Mouse (Mus musculus) kidney, adult 8-10 months (tissue): ENCODE data around the gene Srpk1.

Source experiments
- DNase-seq, 2 experiments: peaks; one replicate each; pipeline ENCODE4 v3.0.0; 2022

The Srpk1 gene

DNA sequence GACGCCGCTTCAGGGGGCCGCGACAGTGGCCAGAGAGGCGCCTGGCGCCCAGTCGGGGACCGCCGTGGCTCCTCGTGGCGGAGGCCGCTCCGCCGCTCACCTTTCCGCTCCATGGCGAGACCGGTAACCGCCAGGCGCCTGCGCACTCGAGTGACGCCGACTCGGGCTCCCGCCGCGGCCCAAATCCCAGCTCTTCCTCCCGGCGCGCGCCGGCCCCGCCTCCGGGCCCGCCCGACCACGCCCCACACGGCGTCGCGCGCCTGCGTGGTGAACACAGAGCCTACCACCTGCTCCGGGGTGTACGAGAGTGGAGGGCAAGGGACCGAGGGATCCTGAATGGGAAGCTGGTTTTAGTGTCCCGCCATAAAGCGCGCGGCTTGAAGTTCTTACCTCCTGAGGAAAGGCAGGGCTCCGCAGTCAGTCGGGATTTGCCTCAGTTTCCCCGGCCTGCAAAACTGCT is at the start of gene Srpk1:
Srpk1 (minus strand) TSS at position 410 of the 460 bp plus-strand sequence.
- peak; percentile 88 to 89 for DNase-seq

DNA sequence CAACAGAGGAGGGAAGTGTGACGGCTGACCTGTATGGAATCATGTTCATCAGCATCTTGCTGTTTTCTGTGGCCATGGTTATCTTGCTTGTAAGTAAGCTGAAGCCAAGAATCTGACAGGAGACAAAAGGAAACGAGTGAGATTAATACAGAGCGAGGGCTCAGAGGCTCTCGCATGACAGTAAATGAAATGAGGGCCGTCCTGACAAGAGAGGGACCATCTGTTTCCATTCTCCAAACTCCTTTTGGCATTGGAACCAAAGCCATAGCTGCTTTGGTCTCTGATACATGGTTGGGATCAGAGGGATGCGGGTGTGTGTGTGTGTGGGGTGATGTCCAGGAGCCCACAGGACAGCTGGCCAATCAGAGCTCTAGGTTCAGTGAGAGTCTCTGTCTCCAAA is 37.1 kb upstream of the Srpk1 start:
- no peak for DNase-seq

DNA sequence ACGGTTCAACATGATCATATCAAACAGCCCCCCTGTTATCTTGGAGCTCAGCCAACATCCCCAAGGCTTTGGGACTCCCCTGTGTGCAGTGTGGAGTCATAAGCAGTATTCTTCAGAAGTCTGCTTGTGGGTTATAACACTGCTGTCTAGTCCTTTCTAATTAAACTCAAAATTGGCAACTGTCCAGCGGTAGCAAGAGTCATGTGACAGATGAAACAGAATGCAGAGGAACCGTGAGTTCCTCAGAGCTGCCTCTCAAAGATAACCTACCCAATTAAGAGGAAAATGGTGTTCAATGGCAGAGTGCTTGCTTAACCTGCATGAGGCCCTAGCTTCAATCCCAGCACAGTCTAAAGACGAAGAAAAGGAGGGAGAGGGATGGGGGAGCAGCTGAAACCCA is 35.4 kb upstream of the Srpk1 start:
- no peak for DNase-seq

- DNase-seq: no peak
These were observed 27.8 kb upstream of the Srpk1 start for GRCm38 (mm10) chr17:28650268-28650667.

- peak; percentile 16 to 60 for DNase-seq
These were observed 26.3 kb upstream of the Srpk1 start for GRCm38 (mm10) chr17:28648607-28649370.

DNA sequence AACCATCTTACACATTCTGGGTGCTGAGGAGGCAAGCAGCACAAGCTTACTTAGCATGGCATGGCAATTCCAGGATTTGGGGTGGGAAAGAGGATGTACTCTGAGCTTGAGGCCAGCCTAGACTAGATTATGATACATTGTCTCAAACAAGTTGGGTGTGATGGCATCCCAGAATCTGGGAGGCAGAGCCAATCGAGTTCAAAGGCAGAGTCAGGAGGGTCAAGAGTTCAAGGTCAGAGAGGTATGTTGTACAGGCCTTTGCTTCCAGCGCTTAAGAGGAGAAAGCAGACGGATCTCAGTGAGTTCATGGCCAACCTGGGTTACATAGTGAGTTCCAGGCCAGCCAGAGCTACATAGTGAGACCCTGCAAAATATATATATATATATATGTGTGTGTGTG is 23.7 kb upstream of the Srpk1 start:
- no peak for DNase-seq

DNA sequence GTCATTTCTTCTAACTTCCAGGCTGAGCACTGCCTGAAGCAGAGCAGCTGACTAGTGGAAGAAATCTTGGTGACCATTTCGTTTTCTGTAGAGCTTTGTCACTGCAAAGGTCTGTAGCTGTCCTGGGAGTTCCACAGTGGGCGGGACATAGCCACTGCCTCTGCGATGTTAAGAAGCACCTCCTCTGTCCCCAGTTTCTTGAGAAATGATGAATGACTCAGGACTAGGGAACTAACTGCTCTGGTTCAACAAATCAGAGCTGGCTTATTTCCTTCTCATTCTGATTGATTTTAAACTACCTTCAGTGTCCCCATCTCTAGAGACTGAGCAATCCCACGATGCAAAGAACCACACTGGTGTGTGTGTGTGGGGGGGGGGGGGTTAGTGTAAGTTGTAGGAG is 21.6 kb upstream of the Srpk1 start:
- no peak for DNase-seq

GRCm38 (mm10) chr17:28643697-28644096 is 21.2 kb upstream of the Srpk1 start:
- no peak for DNase-seq

GRCm38 (mm10) chr17:28640113-28640512 is 17.6 kb upstream of the Srpk1 start:
- DNase-seq: no peak

GRCm38 (mm10) chr17:28637711-28638690 is 15.5 kb upstream of the Srpk1 start:
- peak; percentile 28 to 36 for DNase-seq

DNA sequence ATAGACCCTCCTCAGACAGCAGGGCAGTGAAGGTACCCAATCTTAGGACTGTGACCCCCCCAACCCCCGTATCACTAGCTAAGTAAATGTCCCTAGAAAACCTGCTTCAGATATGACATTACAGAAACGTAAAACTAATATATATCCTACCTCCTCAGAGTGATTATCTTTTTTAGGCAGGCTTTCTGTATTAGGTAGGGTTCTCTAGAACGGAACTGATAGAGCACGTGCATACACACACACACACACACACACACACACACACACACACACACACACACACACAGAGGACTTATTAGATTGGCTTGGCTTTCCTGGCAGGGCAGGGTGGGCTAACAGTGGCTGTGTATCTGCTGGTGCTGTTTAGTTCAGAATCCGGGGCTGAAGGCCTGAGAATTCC is 13.3 kb upstream of the Srpk1 start:
- DNase-seq: no peak

DNA sequence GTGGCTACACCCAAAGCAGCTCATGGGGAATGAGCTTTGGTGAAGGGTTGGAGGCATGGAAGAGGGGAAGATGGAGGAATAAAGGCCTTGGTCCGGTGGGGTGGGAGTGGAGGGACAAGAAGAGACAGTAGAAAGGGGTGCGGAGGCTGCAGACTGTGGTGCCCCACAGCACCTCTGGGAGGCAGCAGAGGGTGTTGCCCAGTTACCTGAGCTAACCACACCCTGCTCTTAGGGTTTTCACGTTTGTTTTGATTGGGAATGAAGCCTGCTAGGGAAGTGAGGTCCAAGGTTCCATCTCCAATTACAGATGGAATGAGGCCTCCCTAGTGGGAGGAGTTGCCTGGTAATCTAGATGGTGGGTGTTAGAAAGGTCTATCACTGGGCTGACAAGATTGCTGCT is 6.6 kb upstream of the Srpk1 start:
- DNase-seq: no peak

- peak; percentile 23 to 26 for DNase-seq
These were observed 6.0 kb upstream of the Srpk1 start for GRCm38 (mm10) chr17:28628248-28629124.

- DNase-seq: no peak
These were observed 4.4 kb upstream of the Srpk1 start for GRCm38 (mm10) chr17:28626937-28627336.

- no peak for DNase-seq
These were observed 2.8 kb upstream of the Srpk1 start for GRCm38 (mm10) chr17:28625327-28625726.

- no peak for DNase-seq
These were observed 2.3 kb upstream of the Srpk1 start for GRCm38 (mm10) chr17:28624841-28625240.

GRCm38 (mm10) chr17:28621381-28622299 is 869 bp downstream of the Srpk1 start:
- peak; percentile 71 to 76 for DNase-seq

DNA sequence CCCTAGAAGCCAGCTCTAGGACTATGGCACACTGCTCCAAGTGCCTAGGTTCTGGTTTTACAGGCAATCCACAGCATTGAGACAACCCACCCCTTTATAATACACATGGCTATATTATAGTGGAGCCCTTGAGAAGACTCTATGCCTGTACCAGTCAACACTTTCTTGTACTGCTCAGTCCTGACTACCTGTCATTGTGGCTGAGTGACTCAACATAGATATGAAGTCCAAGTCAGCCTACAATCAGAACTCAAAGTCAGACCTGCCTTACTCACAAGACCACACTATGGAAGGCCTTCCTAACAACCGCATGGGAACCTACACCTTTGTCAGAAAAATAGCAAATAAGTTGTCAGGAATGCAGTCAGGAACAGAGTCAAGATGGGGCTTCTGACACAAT is 3.7 kb downstream of the Srpk1 start:
- DNase-seq: no peak

DNA sequence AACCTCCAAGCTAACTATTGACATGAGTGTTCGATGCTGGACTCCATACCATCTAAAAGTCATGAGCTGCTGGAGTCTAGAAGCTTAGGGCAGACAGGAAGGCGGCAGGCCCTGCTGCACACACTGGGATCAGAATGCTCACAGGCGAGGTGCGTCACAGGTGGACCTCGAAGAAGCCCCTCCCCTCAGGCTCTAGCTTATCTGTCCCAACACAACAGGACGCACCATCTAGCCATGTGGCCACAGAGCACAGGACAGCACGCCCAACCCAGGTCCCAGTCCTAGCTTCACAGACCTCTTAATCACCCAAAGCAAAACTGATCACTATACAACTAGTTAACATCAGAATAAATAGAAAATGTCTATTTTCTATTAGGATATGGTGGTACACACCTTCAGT is 4.4 kb downstream of the Srpk1 start:
- no peak for DNase-seq

GRCm38 (mm10) chr17:28617636-28618035 is 4.9 kb downstream of the Srpk1 start:
- no peak for DNase-seq

DNA sequence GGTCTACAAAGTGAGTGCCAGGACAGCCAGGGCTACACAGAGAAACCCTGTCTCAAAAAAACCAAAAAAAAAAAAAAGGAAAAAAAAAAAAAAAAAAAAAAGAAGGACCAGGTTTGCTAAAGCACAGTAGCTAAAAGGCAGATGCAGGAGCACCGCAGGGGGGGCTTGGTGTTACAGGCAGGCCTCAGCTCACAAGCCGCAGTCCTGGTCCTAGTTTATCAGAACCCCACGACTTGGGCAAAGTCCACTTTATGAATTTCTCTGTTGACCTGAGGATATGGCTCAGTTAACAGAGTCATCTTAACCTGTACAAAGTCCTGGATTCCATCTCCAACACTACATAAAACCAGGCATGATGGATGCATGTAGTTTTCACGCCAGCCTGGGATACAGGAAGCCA is 7.2 kb downstream of the Srpk1 start:
- peak; percentile 22 to 34 for DNase-seq

DNA sequence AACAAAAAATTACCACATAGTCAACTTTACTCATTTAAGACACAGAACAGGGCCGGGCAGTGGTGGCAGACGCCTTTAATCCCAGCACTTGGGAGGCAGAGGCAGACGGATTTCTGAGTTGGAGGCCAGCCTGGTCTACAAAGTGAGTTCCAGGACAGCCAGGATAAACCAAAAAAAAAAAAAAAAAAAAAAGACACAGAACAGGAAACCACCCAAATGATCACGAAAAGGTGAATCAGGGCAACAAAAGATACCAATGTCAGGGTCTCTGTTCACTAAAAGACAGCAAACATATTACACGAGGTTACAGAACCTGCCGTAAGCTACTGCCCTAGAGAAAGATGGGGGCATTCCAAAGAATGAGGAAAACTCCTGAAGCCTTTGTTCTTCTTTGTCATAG is 9.4 kb downstream of the Srpk1 start:
- no peak for DNase-seq
